Mouse (Mus musculus): Measurements from ENCODE around the gene March10. TPM values are rescaled to one million over a fixed set of nuclear protein-coding genes. Genes with fewer than 3 reads are reported as not detected.

March10 gene
- total and polyA plus RNA-seq, 3 experiments, result 0.08 TPM; not detected in 2

GRCm38 (mm10) chr11:105353891-105354280, 102.6 kb downstream of the March10 start:
- intact Hi-C loops (cut with DNase I), result no loop called here
- H3K9ac ChIP-seq (ENCODE audit: low read depth, low read length), result no peak overlapping the region
- no peak overlapping the region for H3K4me3 ChIP-seq
- no peak for DNase-seq
- H3K79me2 ChIP-seq (replicated peaks; ENCODE audit: control insufficient read depth, insufficient read depth, low read length), result no peaks in the 10 kb centered on the region
- no peak for TF ChIP-seq POLR2A (IDR thresholded peaks at IDR 0.05; ENCODE audit: insufficient read depth, low read depth, low read length)
- no peak for TF ChIP-seq CTCF (IDR thresholded peaks at IDR 0.05)
- TF ChIP-seq EP300 (IDR thresholded peaks at IDR 0.05; ENCODE audit: insufficient read depth, low read depth, low read length), result no peak
- 90% methylated on average over 4 of the region's 4 CpGs for whole genome bisulfite sequencing
- H3K27me3 ChIP-seq (ENCODE audit: control insufficient read depth, insufficient read depth, low read length), result no peaks in the 10 kb centered on the region
- no peaks in the 10 kb centered on the region for H3K36me3 ChIP-seq (ENCODE audit: control insufficient read depth, insufficient read depth, low read length)
- peaks cover 2% of the 10 kb centered on the region; the same call in 1 of the 2 replicates for H3K4me1 ChIP-seq (ENCODE audit: control insufficient read depth, insufficient read depth, low read length)
- H3K27ac ChIP-seq, result no peak overlapping the region

- H3K4me1 ChIP-seq (ENCODE audit: control insufficient read depth, insufficient read depth, low read length), result peaks cover 2% of the 10 kb centered on the region; the same call in 1 of the 2 replicates
- no peak overlapping the region for H3K9ac ChIP-seq (ENCODE audit: low read depth, low read length)
- TF ChIP-seq CTCF (IDR thresholded peaks at IDR 0.05), result peak; percentile 45
- no peak for TF ChIP-seq POLR2A (IDR thresholded peaks at IDR 0.05; ENCODE audit: insufficient read depth, low read depth, low read length)
- 0 out of 2 replicates have a peak, but pooled peaks have one; percentile 32 for TF ChIP-seq EP300 (IDR thresholded peaks at IDR 0.05; ENCODE audit: insufficient read depth, low read depth, low read length)
- intact Hi-C loops (cut with DNase I), result no loop called here
- H3K79me2 ChIP-seq (replicated peaks; ENCODE audit: control insufficient read depth, insufficient read depth, low read length), result no peaks in the 10 kb centered on the region
- WGBS, result 22% methylated on average over 9 of the region's 9 CpGs
- H3K36me3 ChIP-seq (ENCODE audit: control insufficient read depth, insufficient read depth, low read length), result no peaks in the 10 kb centered on the region
- no peak overlapping the region for H3K4me3 ChIP-seq
- H3K27me3 ChIP-seq (ENCODE audit: control insufficient read depth, insufficient read depth, low read length), result no peaks in the 10 kb centered on the region
- peak overlapping the region; percentile 26; the same call in 1 of the 2 replicates for H3K27ac ChIP-seq
- DNase-seq, result peak; percentile 86 to 88
Measured at GRCm38 (mm10) chr11:105352954-105353890, 103.3 kb downstream of the March10 start.

GRCm38 (mm10) chr11:105352152-105352551, 104.4 kb downstream of the March10 start:
- TF ChIP-seq POLR2A (IDR thresholded peaks at IDR 0.05; ENCODE audit: insufficient read depth, low read depth, low read length) (no peak), EP300 (IDR thresholded peaks at IDR 0.05; ENCODE audit: insufficient read depth, low read depth, low read length) (no peak), CTCF (IDR thresholded peaks at IDR 0.05) (no peak)
- H3K36me3 ChIP-seq (ENCODE audit: control insufficient read depth, insufficient read depth, low read length), result no peaks in the 10 kb centered on the region
- H3K27ac ChIP-seq, result no peak overlapping the region
- H3K27me3 ChIP-seq (ENCODE audit: control insufficient read depth, insufficient read depth, low read length), result no peaks in the 10 kb centered on the region
- no peak overlapping the region for H3K4me3 ChIP-seq
- intact Hi-C loops (cut with DNase I), result no loop called here
- WGBS, result 86% methylated on average over 8 of the region's 8 CpGs
- no peak for DNase-seq
- H3K79me2 ChIP-seq (replicated peaks; ENCODE audit: control insufficient read depth, insufficient read depth, low read length), result no peaks in the 10 kb centered on the region
- H3K4me1 ChIP-seq (ENCODE audit: control insufficient read depth, insufficient read depth, low read length), result peaks cover 2% of the 10 kb centered on the region; the same call in 1 of the 2 replicates
- no peak overlapping the region for H3K9ac ChIP-seq (ENCODE audit: low read depth, low read length)

GRCm38 (mm10) chr11:105350643-105351042, 105.9 kb downstream of the March10 start:
- 93% methylated on average over 7 of the region's 7 CpGs for WGBS

GRCm38 (mm10) chr11:105349780-105350324, 106.7 kb downstream of the March10 start:
- Histone ChIP-seq H3K9ac (ENCODE audit: low read depth, low read length) (no peak overlapping the region), H3K4me3 (no peak overlapping the region), H3K79me2 (replicated peaks; ENCODE audit: control insufficient read depth, insufficient read depth, low read length) (no peaks in the 10 kb centered on the region), H3K27me3 (ENCODE audit: control insufficient read depth, insufficient read depth, low read length) (no peaks in the 10 kb centered on the region), H3K36me3 (ENCODE audit: control insufficient read depth, insufficient read depth, low read length) (no peaks in the 10 kb centered on the region), H3K4me1 (ENCODE audit: control insufficient read depth, insufficient read depth, low read length) (peaks cover 2% of the 10 kb centered on the region; the same call in 1 of the 2 replicates), H3K27ac (no peak overlapping the region)
- intact Hi-C loops (cut with DNase I), result loop anchor here (5.0 kb wide), 3 partner anchors 78 to 507 kb away; no protein-coding TSS in a partner anchor
- DNase-seq, result no peak
- TF ChIP-seq POLR2A (IDR thresholded peaks at IDR 0.05; ENCODE audit: insufficient read depth, low read depth, low read length) (no peak), CTCF (IDR thresholded peaks at IDR 0.05) (no peak), EP300 (IDR thresholded peaks at IDR 0.05; ENCODE audit: insufficient read depth, low read depth, low read length) (no peak)
- 89% methylated on average over 19 of the region's 19 CpGs for WGBS

More at GRCm38 (mm10) chr11:105350643-105351042, 105.9 kb downstream of the March10 start:
- Histone ChIP-seq H3K4me3 (no peak overlapping the region), H3K9ac (ENCODE audit: low read depth, low read length) (no peak overlapping the region), H3K27ac (no peak overlapping the region), H3K27me3 (ENCODE audit: control insufficient read depth, insufficient read depth, low read length) (no peaks in the 10 kb centered on the region), H3K79me2 (replicated peaks; ENCODE audit: control insufficient read depth, insufficient read depth, low read length) (no peaks in the 10 kb centered on the region), H3K36me3 (ENCODE audit: control insufficient read depth, insufficient read depth, low read length) (no peaks in the 10 kb centered on the region), H3K4me1 (ENCODE audit: control insufficient read depth, insufficient read depth, low read length) (peaks cover 2% of the 10 kb centered on the region; the same call in 1 of the 2 replicates)
- DNase-seq, result no peak
- TF ChIP-seq CTCF (IDR thresholded peaks at IDR 0.05) (no peak), EP300 (IDR thresholded peaks at IDR 0.05; ENCODE audit: insufficient read depth, low read depth, low read length) (no peak), POLR2A (IDR thresholded peaks at IDR 0.05; ENCODE audit: insufficient read depth, low read depth, low read length) (no peak)
- intact Hi-C loops (cut with DNase I), result no loop called here
